Mouse (Mus musculus) intestine, postnatal 0 days (tissue): ENCODE results near the gene Npy4r. TPM values are rescaled to one million over a fixed set of nuclear protein-coding genes. Genes with fewer than 3 reads are reported as not detected.

Experiments
- ATAC-seq: fragments of 200-750 bp; cut with Nextera tagmentation; 2 replicates; pipeline ENCODE4 v1.8.0; 2017; ENCODE audit warnings: mild to moderate bottlenecking, moderate TSS enrichment, moderate library complexity
- H3K27ac ChIP-seq: fragments of 300-500 bp; sonication (generic); 2 replicates; pipeline ENCODE4 v1.5.1; 2014; ENCODE audit warnings: mild to moderate bottlenecking, low read depth, low read length, moderate library complexity
- H3K27me3 ChIP-seq: fragments of 300-500 bp; sonication (generic); replicated peaks from 2 replicates; pipeline ENCODE4 v1.6.1; 2014; ENCODE audit warnings: low read length, mixed read lengths; ENCODE audit not compliant: control insufficient read depth, insufficient read depth
- H3K36me3 ChIP-seq: fragments of 300-500 bp; sonication (generic); 2 replicates; pipeline ENCODE4 v1.6.1; 2014; ENCODE audit warnings: mild to moderate bottlenecking, moderate library complexity; ENCODE audit not compliant: control insufficient read depth, insufficient read depth
- H3K4me1 ChIP-seq: fragments of 300-500 bp; sonication (generic); replicated peaks from 2 replicates; pipeline ENCODE4 v1.6.1; 2014; ENCODE audit warnings: antibody characterized with exemption, low read length, mixed read lengths; ENCODE audit not compliant: control insufficient read depth, insufficient read depth
- H3K4me2 ChIP-seq: fragments of 300-500 bp; sonication (generic); replicated peaks from 2 replicates; pipeline ENCODE4 v1.6.1; 2014; ENCODE audit warnings: low read depth, mild to moderate bottlenecking, moderate library complexity
- H3K4me3 ChIP-seq: fragments of 300-500 bp; sonication (generic); 2 replicates; pipeline ENCODE4 v1.5.1; 2014; ENCODE audit warnings: low read depth, low read length
- H3K9ac ChIP-seq: fragments of 300-500 bp; sonication (generic); 2 replicates; pipeline ENCODE4 v1.6.1; 2014; ENCODE audit warnings: mild to moderate bottlenecking, low read depth, low read length
- H3K9me3 ChIP-seq: fragments of 300-500 bp; sonication (generic); 2 replicates; pipeline ENCODE4 v1.6.1; 2016; ENCODE audit warnings: mixed run types; ENCODE audit not compliant: control insufficient read depth
- CTCF ChIP-seq: sonication (generic); IDR thresholded peaks from 2 replicates; pipeline ENCODE4 v1.5.1; 2016; ENCODE audit warnings: low read depth, mild to moderate bottlenecking, control low read depth, antibody characterized with exemption, moderate library complexity
- WGBS: fragments of 180-500 bp; shearing (Covaris S2); extraction: QIAGEN DNeasy Blood & Tissue Kit; methylation state at CpG from one replicate; pipeline ENCODE4 v1.1.7; 2014; 5-methylcytosine and 5-hydroxymethylcytosine counted together
- polyA plus RNA-seq: library from polyadenylated mRNA; unstranded; fragments of >200 nt; fragmentation: Nextera tagmentation; extraction: Ambion mirVana; gene quantifications from 2 replicates; pipeline ENCODE4 v1.2.1, GENCODE M21; 2015

Npy4r gene
- polyA plus RNA-seq, 1 experiment from 2014 or later = 0.46 TPM

GRCm38 (mm10) chr14:34154601-34155337, 2.5 kb upstream of the Npy4r start:
- TF ChIP-seq CTCF = peak; percentile 84
- ATAC-seq = peak; percentile 56; the same call in 1 of the 2 replicates
- 50% methylated on average over 9 of the region's 9 CpGs for WGBS

GRCm38 (mm10) chr14:34142915-34143314, 9.4 kb downstream of the Npy4r start:
- H3K27ac ChIP-seq = no peak overlapping the region
- no peaks in the 10 kb centered on the region for H3K4me1 ChIP-seq
- no peaks in the 10 kb centered on the region for H3K9me3 ChIP-seq
- TF ChIP-seq CTCF = no peak
- H3K9ac ChIP-seq = no peak overlapping the region
- no peaks in the 10 kb centered on the region for H3K36me3 ChIP-seq
- ATAC-seq = no peak
- no peak overlapping the region for H3K4me2 ChIP-seq
- H3K27me3 ChIP-seq = no peaks in the 10 kb centered on the region
- H3K4me3 ChIP-seq = no peak overlapping the region
- WGBS = 92% methylated on average over 10 of the region's 10 CpGs

More at GRCm38 (mm10) chr14:34154601-34155337, 2.5 kb upstream of the Npy4r start:
- Histone ChIP-seq H3K36me3 (no peaks in the 10 kb centered on the region), H3K27me3 (0 out of 2 replicates have a peak, but pooled peaks cover 3% of the 10 kb centered on the region), H3K4me3 (no peak overlapping the region), H3K4me2 (no peak overlapping the region), H3K9ac (no peak overlapping the region), H3K9me3 (no peaks in the 10 kb centered on the region), H3K4me1 (no peaks in the 10 kb centered on the region), H3K27ac (no peak overlapping the region)

GRCm38 (mm10) chr14:34142316-34142715, 10.0 kb downstream of the Npy4r start:
- H3K9me3 ChIP-seq = no peaks in the 10 kb centered on the region
- no peak for TF ChIP-seq CTCF
- no peak for ATAC-seq
- no peaks in the 10 kb centered on the region for H3K27me3 ChIP-seq
- no peak overlapping the region for H3K4me2 ChIP-seq
- H3K27ac ChIP-seq = no peak overlapping the region
- H3K9ac ChIP-seq = no peak overlapping the region
- WGBS = 76% methylated on average over 1 of the region's 1 CpGs
- H3K4me1 ChIP-seq = no peaks in the 10 kb centered on the region
- no peaks in the 10 kb centered on the region for H3K36me3 ChIP-seq
- no peak overlapping the region for H3K4me3 ChIP-seq

GRCm38 (mm10) chr14:34139671-34140664, 12.3 kb downstream of the Npy4r start:
- Histone ChIP-seq H3K4me3 (no peak overlapping the region), H3K9me3 (no peaks in the 10 kb centered on the region), H3K4me1 (no peaks in the 10 kb centered on the region), H3K27me3 (no peaks in the 10 kb centered on the region), H3K36me3 (no peaks in the 10 kb centered on the region), H3K27ac (no peak overlapping the region), H3K4me2 (no peak overlapping the region), H3K9ac (no peak overlapping the region)
- ATAC-seq = no peak
- no peak for TF ChIP-seq CTCF
- 81% methylated on average over 15 of the region's 15 CpGs for WGBS

- TF ChIP-seq CTCF = no peak
- no peak overlapping the region for H3K4me3 ChIP-seq
- no peak for ATAC-seq
- no peaks in the 10 kb centered on the region for H3K4me1 ChIP-seq
- H3K27me3 ChIP-seq = 0 out of 2 replicates have a peak, but pooled peaks cover 4% of the 10 kb centered on the region
- H3K27ac ChIP-seq = no peak overlapping the region
- H3K4me2 ChIP-seq = no peak overlapping the region
- H3K36me3 ChIP-seq = no peaks in the 10 kb centered on the region
- H3K9ac ChIP-seq = no peak overlapping the region
- H3K9me3 ChIP-seq = no peaks in the 10 kb centered on the region
Observed at GRCm38 (mm10) chr14:34135391-34135790, 16.9 kb downstream of the Npy4r start.

- Histone ChIP-seq H3K27me3 (0 out of 2 replicates have a peak, but pooled peaks cover 4% of the 10 kb centered on the region), H3K27ac (no peak overlapping the region), H3K4me1 (no peaks in the 10 kb centered on the region), H3K9ac (no peak overlapping the region), H3K36me3 (no peaks in the 10 kb centered on the region), H3K9me3 (no peaks in the 10 kb centered on the region), H3K4me2 (no peak overlapping the region), H3K4me3 (no peak overlapping the region)
- ATAC-seq = no peak
- 75% methylated on average over 6 of the region's 6 CpGs for WGBS
- TF ChIP-seq CTCF = no peak
Observed at GRCm38 (mm10) chr14:34131216-34131615, 21.1 kb downstream of the Npy4r start.
